Mouse (Mus musculus) spleen, postnatal 10 days (tissue): ENCODE results near the gene Pfas.
"Not testable (repeated sequence)": the region's sequence is repeated elsewhere in the genome, so short reads cannot be mapped to it uniquely, and the experiment has no call there.

ENCODE experiments used
- DNase-seq, 2 experiments: peaks; one replicate each; pipeline ENCODE4 v3.0.0; 2021 to 2022; ENCODE audit warnings: low spot score in 2 of 2

Gene Pfas

DNA sequence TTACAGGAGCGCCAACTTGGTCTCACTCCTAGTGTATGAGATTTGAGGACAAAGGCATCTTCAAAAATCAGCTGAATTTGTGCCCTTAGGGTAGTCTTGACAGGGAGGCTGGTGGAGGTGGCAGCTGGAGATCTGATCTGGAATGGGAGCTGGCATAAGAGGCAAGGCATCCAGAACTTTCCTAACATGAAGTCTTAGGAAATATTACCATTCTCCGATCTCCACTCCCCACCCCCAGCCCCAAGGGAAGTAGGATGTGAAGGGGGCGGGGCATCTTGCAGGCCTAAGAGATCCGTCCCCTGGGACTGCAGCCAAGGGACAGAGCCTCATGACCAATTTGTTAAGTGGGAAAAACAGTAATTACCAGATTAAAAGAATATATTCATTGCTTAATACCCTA is 38.0 kb downstream of the Pfas start:
- no peak for DNase-seq

DNA sequence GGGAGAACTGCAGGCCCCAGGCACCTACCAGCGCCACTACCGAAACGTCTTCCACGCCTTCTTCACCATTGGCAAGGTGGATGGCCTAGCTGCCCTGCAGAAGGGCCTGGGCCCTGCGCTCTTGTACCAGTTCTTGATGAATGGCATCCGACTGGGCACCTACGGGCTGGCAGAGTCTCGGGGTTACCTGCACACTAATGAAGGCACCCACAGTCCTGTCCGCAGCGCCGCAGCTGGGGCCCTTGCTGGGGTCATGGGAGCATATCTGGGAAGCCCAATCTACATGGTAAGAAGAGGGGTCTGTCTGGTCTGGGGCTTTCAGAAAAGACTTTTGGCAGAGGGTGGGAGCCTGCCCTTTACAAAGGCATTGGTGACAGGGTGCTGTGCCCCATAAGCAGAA is 39.5 kb downstream of the Pfas start:
- DNase-seq, result no peak

DNA sequence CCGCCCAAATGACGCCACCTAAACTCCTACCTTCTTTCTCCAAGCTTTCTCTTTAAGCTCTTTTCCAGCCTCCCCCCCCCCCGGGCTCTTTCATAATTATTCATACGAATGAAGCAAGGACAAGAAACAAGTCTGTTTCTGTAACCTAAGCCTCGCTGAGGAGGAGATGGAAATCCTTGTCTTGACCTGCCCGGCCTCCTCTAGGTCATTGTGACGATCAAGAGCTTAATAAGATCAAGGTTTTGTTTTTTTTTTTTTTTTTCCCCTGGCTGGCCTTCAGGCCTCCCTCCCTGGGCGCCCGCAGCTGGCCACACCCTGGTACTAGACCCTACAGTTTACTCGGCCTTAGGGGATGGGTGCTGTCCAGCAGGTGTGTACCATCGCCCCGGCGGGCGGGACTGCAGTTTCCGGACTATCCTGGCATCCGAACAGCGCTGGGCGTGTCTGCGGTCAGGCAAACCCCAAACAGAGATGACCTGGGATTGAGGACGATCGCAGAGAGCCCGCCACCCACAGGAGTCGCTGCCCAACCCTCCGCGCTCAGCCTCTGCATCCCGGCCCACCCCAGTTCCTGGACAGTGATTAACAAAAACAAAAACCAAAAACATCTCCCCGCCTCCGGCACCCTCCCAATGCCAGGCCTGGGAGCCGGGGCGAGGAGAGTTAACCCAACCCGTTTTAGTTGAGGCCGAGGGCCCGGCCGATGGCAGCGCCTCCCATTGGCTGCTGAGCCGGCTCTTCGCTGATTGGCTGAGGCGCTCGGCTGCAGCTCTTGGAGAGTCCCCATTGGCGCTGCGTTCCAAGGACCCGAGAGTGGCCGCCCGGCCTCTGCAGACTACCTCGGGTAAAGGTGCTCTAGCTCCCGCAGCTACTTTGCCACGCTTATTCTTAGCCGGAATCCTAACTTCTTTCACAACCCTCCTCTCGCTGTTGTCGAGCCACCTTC is 40.6 kb downstream of the Pfas start, which contains the start of gene Slc25a35:
Gene Slc25a35 (plus strand): TSS at position 795 of the 946 bp plus-strand sequence.
- peak; percentile 81 to 92 for DNase-seq

DNA sequence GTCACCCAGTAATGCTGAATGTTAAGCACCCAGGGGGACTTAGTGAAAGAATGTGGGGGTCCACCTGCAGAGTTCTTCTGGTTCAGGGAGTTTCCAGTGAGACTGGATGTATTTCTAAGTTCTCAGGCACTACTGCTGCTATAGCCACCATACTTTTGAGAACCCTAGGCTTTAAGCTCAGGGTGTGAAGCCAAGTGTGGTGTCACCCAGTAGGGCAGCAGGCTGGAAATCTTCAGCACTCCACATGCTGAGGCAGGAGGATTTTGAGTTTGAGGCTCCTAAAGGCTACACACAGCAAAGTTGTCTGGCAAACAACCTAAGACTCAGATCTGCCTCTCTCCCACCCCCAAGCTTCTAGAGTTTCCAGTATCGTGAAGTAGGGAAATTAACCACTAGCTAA is 41.7 kb downstream of the Pfas start:
- DNase-seq, result no peak

DNA sequence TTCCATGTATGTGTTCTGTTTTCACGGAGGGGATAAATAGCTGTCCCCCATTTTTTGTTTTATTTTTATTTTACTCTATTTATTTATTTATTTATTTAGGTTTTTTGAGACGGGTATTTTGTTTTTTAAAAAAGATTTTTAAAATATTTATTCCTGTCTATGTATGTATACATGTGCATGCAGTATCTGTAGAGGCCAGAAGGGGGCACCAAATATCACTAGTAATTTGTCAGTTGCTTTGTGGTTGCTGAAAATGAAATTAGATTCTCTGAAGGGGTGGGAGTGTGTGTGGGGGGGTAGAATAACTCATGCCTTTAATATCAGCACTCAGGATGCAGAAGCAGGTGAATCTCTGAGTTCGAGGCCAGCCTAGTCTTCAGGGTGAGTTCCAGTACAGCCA is 42.4 kb downstream of the Pfas start:
- peak; percentile 60 to 86 for DNase-seq

DNA sequence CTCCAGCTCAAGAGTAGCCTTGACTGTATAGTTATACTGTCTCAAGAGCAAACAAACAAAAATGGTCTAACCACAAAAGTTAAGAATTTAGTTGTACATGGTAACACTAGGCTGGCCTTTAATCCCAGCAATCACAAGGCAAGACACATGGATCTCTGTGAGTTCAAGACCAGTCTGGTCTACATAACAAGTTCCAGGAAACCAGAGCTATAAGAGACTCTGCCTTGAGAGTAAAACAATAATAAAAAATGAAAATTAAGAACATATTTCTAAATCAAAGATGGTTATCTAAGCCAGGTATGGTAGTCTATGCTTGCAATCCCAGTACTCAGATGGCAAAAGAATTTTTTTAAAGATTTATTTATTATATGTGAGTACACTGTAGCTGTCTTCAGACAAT is 43.2 kb downstream of the Pfas start:
- DNase-seq, result no peak

DNA sequence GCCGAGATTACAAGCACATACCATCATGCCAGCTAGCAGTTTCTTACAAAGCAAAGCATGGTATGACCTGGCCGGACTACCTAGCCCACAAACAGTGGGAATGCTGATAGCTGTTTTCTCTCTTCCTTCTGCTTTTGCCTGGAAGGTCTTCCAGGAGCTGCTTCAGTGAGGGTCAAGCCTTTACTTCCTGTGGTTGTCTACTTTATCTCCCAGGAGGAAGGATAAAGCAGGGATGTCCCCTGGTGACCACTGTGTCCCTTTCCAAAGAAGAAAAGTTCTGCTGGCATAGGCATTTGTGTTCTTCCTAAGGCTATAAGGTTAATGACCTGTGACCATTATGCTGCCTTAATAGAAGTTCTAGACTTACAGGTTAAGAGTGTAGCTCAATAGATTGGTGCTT is 44.9 kb downstream of the Pfas start:
- no peak for DNase-seq

DNA sequence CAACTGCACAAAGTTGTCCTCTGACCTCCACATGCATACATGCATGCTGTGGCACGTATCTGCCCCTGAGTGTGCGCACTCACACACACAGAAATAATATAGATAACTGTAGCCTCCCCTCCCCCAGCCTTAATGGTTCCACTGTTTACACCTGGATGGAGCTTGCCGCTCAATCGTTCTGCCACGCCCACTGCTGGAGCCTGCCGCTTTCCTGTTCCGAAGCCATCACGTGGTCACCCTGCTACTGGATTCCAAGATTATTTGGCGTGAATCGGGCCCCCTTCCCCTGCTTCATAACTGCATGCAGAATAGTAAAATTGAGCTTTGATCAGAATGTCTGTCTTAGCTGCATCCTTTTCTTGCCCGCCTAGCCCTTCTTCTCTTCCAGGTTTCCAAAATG is 46.1 kb downstream of the Pfas start:
- not testable (repeated sequence) for DNase-seq

DNA sequence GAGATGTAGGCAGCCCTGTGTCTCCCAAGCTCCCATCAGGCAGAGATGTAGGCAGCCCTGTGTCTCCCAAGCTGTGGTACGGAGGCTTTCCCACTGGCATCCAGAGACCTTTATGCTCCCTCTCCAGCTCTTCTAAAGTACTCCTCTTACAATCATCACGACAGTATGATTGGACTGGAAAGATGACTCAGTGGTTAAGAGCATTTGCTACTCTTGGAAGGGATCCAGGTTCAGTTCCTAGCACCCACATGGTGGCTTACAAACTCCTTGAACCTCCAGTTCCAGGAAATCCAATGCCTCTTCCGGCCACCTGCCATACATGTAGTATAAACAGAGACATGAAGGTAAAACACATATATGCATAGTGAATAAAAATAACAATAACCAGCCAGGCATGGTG is 46.7 kb downstream of the Pfas start:
- no peak for DNase-seq

DNA sequence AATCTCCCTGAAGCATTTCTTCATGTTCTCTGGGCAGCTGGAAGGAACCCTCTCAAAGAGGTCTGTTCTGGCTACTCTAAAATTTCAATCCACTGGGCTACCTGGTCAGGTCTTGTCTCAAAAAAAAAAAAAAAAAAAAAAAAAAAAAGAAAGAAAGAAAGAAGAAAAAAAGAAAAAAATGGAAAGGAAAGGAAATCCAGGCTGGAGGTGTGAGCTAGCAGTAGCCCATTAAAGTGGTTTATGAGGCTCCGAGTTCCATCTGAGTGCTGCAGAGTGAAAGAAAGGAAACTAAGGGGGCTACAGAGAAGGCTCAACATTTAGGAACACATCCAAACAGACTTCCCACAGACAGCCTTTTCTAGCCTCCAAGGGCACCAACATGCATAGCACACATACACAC is 50.3 kb downstream of the Pfas start:
- DNase-seq, result no peak

DNA sequence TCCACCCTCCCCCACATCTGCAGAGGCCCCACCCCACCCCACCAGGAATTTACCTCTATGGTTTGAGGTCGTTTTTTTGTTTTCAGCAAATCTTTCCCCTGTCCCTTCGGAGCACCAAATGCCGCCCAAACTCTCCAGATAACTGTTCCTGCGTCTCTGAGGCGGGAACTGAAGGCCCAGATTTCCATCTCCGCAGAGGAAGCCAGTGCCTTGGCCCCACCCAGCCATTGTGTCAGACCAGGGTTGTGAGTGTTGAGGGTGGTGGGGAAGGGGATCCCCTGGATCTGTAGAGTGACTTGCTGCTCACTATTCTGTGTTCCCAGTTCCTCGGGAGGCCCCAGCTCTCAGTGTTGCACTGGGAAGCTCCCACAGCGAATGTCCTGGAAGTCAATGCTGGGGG is 51.0 kb downstream of the Pfas start, which contains the start of gene Arhgef15:
Gene Arhgef15 (minus strand): TSS at position 173 of the 400 bp plus-strand sequence.
- DNase-seq, result no peak

DNA sequence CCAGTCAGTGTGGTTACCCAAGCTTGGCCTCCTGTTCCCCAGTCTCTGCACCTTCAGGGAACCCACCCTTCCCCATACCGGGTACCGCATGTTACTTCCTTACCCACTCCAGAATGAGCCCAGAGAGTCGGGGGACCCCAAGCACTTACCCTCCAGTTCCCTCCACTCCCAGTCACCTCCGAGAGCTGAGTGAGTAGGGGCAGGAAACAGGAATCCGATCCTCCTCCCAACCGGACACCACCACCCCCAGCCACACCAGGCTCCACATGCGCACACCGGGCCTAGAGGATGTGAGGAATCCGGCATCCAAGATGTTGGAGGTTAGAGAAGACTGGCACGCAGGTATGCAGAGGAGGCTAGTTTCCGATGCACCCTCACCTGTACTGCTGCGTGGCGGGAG is 51.6 kb downstream of the Pfas start:
- no peak for DNase-seq

DNA sequence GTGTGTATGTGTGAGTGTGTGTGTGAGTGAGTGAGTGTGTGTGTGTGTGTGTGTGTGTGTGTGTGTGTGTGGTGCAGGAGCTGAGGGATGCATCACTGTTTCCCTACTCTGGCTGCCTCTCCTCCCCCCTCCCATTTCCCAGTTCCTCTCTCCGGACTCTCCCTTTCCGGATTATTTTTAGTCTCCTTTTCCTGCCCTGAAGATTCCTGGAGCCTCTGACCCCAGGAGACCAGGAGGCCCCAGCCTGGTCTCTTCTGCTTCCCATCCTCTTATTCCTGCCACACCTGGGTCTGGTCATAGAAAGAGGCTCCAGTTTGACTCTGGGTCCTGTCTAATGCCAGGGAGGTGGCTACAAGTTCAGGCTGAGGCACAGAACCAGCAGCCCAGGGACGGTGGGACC is 52.2 kb downstream of the Pfas start:
- DNase-seq, result no peak

DNA sequence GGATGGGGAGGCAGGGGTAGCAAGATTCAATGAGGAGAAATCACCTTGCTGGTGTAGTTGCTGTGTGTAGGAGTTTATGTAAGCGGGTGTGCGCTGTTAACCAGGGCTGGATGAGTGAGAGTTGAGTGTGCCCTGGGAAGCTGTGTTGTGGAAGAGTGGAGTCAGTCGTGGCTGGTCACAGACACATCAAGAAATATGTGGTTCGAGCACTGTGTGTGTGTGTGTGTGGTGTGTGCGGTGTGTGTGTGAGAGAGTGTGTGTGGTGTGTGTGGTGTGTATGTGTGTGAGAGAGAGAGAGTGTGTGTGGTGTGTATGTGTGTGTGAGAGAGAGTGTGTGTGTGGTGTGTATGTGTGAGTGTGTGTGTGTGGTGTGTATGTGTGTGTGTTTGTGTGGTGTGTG is 52.8 kb downstream of the Pfas start:
- no peak for DNase-seq

DNA sequence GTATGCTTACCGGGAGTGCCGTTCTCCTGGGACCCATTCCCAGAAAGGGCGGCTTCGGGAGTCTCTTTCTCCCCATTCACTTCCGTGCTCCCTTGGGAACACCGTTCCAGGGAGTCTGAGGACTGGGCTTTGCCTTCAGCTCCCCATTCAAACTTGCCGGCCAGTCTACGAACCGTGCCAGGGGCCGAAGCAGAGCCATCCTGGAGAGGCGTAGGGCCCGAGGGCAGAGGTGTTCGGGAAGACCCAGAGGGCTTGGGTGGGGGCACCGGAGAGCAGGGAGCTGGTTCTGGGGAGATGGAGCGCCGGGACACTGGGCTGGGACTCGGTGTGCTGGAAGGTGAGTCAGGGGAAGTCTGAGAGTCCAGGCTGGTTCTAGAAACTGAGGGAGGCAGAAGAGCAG is 53.9 kb downstream of the Pfas start:
- DNase-seq, result no peak

DNA sequence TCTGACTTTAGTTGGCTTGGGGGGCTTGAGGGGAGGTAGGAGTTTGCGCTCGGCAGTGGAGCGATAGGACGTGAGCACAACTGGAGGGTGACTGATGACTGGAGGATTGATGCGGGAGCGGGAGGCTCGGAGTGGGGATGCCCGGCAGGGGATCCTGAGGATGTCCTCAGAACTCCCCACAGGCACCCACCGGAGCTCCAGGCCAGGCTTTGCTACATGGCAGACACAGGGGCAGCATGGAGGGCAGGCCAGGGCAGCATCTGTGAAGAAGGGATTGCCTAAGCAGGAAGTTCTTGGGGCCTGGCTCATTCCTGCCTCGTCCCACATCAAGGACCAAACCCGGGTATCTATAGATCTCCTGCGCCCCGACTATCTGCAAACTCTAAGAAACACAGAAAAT is 54.4 kb downstream of the Pfas start:
- no peak for DNase-seq

DNA sequence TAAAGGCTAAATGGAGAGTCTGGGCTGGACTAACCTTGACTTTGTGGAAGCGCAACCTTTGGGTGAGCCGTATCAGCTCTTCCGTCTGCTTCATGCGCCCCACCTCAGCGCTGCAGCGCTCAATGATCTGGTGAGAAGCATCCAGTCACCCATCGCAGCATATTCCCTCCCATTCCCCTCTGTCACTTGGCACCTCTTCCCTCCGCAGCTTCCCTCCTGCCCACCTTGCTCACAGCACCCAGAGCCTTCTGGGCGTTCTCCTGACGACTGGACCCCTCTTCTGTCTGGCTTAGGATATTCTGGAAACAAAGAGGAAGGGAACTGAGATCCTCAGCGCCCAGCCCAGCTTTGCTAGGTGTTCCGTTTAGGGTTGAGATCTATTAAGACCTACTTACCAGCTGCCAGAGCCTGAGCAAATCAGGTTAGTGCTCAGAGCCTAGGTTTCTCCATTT is 60.7 kb downstream of the Pfas start:
- no peak for DNase-seq

DNA sequence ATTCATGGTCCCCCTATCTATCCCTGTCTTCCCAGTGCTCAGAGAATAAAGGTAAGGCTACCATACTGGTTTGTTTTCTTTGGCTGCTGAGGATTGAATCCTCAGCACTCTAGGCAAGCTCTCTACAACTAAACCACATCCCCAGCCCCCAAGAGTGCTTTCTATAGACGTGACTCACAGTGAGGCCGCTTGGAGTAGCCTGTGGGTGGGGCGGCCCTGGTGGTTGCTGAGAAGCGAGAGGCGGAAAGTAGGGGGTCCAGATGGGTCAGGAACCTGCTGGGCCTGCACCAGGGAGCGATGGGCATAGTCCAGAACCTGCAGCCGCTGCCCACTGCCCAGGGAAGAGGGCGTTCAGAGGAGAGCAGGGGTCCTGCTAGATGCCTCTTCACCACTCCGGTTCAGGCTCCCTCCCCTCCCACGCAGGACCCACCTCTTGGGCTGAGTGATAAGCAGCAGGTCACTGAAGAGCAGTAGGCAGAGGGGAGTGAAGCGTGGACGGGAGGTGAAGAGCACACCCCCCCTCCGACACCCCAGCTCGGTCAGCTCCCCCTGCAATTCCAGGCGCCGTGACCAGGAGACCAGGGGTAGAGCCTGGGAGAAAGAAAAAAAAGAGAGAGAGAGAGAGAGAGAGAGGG is 61.3 kb downstream of the Pfas start:
- no peak for DNase-seq

DNA sequence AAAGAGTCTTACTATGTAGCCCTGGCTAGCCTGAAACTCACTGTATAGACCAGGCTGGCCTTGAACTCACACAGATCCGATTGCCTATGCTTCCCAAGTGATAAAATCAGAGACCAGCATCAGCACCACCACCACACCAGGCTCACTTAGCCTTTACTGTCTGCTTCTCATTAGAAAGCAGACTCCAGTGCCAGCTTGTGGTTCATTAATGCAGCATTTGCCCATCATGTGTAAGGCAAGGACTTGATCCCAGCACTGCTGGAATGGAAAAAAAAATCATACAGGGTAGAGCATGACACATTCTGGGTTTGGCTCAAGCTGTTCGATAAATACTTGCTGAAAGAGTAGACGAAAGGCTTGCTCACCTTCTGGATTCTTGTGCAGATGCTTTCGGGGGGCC is 62.3 kb downstream of the Pfas start:
- DNase-seq, result no peak

DNA sequence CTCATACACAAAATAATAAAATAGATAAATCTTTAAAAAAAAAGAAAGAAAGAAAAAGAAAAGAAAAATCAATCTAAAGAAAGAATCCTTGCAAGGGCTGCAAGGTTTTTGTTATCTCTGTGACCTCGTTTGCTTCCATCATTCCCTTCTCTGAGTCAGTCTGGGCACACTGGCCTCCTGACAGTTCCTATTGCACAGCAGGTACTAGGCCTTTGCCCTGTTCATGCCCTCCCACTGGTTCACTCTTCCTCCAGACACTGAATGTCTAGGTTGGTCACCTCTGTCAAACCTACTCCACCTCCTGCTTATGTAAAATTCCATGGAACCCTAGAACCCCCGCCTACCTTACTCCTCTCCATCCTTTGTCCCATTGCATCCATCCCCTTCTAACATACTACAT is 63.0 kb downstream of the Pfas start:
- DNase-seq, result no peak

DNA sequence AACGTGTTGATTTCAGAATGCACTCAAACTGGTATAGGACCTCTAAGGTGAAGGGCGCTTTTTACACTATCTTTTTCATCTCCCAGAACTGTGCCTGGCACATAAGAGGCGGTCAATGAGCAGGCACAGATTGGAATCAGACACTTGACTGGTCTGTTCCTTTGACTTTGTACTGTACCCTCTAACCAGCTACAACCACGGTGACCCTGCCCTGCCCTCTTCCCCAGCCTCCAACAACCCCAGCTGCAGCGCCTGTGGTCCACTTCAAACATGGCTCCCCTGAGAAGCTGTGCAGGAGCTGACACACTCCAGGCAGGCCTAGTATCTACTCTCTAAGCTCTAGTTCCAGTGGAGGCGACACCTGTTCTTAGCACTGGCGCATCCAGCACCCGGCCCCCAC is 65.5 kb downstream of the Pfas start:
- DNase-seq, result no peak

DNA sequence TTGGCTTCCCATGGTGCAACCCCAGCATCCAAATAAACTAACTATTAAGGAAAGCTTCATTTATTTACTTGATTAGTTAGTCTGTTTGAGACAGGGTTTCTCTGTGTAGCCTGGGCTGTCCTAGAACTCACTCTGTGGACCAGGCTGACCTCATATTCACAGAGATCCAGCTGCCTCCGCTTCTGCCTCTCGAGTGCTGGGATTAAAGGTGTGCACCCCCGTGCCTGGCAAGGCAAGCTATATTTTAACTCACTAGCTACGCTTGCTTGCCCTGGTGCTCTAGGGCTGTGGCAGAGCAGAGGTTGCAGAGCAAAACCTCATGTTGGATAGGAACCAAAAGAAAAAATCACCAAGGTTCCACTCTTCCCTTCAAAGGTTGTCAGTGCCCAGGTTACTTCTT is 67.7 kb downstream of the Pfas start:
- DNase-seq, result no peak
